Mouse (Mus musculus): ENCODE data around the gene Fam107b.

Gene Fam107b

DNA sequence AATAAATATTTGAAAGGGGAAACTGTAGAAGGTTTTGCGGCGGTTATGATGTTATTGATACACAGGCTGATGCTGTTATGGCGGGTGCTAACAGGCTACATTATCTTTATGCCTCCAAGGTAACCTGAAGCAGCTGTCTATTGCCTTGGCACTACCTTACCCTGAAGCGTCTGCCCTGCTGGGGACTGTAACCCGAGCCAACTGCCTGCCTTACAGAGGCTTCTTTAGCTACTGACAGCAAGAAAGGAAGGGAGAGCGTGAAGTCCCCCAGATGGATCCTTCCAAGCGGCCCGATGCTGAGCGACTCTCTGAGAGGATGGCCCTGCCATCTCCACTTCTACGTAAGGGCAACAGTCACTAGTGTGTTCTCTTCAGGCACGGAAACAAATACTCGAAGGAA, at the start of gene Fam107b:
Gene Fam107b, plus strand, starts transcription at position 303 of the 400 bp plus-strand sequence.
- no peak for DNase-seq (ENCODE audit: low spot score in 2 of 2)

DNA sequence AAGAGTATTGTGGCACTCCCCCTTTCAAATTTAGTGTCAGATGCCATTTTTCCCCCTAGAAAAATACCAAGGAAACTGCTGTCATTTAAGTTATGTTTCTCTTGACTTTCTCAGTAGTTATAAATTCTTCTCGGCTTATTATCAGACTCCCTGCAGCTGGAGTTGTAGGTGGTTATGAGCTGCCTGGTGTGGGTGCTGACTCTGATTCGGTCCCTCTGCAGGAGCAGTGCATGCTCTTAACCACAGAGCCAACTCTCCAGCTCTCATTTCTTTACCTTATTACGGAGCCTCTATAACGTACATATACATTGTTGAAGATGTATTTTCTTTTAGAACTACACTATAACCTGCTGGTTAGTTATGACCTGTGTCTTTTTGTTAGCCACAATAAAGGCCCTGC, 47.7 kb upstream of the Fam107b start:
- no peak for DNase-seq (ENCODE audit: low spot score in 2 of 2)

DNA sequence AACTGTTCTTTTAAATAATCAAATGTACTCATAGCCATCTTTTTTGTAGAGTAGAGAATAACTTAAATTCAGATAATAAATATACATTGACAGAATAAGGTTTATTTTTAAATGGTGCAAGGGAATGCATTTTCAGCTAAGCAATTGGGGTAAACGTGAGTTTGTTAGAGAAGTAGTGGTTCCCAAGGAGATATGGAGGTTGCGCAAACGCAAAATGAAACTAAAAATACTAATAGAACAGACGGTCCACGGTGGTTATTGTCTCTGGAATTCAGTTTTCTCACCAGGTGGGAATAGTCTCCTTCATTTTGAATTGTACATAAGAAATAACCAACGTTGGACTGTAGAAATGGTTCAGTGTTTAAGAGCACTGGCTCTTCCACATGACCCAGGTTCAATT, 44.0 kb upstream of the Fam107b start:
- no peak for DNase-seq (ENCODE audit: low spot score in 2 of 2)

DNA sequence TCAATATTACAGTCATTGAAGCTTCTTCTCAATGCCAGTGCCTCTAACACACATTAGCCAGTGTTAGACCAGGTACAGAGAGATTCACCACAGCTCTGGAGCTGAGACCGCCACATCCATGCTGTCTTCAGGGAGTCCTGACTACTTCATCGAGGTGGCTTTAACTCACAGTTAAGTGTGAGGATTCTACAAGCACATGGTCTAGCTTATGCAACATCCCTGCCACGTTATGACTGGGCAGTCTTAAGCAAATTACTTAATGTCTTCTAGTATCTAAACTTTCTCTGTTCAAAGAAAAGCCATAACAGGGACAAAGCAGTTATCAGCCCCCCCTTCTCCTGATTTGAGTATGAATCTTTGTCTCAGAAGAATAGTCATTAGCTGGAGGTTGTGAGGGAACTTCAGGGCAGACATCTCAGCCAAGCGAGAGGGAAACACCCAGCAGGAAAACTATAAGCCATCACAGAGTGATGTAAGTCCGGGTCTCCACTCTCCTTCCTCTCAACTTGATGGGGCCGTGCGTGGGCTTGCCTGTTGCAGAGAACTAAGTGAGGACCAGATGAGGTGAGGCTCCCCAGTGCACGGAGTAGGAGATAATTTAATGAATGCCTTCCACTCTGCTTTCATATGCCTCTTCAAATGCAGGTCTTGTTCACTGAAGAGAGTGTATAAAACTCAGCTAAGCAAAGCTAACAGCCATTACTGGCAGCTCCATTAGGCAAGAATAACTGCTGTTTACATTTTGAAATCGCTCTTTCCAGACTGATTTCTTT, 28.8 kb upstream of the Fam107b start:
- no peak for DNase-seq (ENCODE audit: low spot score in 2 of 2)

DNA sequence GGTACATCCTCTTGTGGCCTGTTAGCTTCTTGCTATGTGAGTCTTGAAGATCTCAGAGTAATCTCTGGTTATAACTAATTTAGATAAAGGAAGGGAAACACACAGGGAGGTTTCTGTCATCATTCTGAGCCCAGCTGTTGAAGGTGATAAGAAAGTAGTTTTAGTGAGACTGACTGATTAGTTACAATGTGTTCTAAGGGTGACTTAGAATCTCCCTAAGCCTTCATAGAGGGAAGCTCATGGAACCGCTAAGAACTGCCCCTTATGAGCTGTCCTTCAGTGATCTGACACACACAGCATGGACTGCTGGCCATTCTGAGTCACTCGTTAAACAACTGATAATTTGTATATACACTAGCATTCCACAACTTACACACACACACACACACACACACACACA, 24.2 kb upstream of the Fam107b start:
- DNase-seq (ENCODE audit: low spot score in 2 of 2) = no peak

DNA sequence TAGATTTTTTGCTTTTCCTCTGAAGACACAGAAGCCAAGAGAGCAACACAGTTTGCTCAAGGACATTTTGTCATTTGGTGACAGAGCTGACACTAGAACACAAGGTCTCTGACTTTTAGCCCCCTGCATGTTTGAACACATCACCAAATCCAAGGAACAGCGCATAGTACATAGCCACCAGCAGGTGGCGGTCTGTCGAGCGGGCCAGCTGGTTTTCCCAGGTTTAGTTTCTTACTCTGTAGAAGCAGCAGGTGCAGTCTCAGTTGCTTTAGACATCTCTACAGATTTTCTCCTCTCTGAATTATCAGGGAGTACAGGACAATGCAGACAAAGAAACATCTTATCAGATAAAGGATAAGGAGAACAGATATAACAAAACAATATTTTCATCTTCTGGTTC, 23.7 kb upstream of the Fam107b start:
- DNase-seq (ENCODE audit: low spot score in 2 of 2) = peak in 1 of 2 experiments; percentile 34

DNA sequence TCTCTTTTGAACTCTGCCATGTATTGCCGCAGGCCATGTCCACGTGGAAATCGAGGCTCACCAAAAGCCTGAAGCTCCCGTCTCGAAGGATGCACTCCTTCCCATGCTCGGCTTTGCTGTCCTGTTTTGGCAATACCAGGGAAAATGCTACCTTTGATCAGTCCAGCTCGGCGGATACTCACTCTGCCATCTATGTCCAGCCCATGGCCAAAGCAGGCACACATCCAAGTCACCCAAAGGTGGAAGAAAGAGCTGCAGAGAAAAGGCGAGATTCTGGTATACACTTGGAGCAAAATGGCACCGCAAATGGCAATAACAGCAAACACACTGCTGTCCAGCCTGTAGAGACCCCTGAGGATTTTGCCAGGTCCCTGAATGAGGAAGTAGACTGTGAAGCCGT, 318 bp downstream of the Fam107b start:
- DNase-seq (ENCODE audit: low spot score in 2 of 2) = no peak

DNA sequence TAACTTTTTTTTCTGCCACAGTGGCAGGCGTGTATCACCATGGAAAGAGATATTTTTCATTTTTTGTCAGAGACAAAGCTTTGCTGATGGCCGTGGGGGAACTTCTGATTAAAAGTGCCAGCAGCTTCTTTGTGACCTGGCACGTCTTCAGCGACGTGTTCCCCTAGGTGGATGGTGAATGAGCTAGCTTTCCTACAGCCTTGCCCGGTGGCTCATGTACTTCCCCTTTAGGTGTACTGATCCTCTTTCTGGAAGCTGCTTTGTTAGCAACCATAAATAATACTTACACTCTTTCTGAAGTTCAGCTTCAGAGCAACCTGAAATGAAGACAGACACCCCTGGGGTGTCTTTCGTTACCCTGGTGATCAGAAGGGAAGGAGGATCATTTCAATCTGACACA, 3.6 kb downstream of the Fam107b start:
- DNase-seq (ENCODE audit: low spot score in 2 of 2) = no peak

DNA sequence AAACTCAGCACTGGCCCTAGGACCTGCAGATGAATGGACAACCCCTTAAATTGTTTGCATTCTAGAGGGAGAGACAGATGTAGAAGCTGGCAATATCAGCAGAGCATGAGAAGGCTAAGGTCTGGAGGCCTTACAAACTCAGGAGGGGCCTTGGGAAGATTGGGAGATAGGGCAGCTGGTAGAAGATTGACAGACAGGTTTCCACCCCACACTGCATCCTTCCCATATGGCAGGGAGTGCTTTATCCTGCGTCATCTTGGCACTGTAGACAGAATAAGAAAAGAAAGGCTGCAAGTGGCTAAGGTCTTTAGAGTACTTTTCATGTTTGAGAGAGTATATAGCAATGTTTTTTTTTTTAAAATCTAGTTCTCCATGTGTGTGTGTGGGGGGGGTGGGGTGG, 4.9 kb downstream of the Fam107b start:
- no peak for DNase-seq (ENCODE audit: low spot score in 2 of 2)

DNA sequence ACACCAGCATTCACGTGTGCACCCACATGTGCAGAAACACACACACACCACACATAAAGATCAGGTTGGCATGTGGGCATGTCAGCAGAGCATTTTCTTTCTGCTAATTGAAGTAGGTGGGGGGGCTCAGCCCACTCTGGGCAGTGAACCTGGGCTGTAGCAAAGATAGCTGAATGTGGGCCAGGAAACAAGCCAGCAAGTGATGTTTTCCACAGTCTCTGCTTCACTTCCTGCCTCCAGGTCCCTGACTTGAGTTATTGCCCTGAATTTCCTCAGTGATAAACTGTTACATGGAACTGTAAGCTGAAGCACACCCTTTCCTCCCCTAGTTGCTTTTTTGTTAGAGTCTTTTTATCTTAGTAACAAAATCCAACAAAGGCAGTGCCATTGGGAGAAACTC, 6.1 kb downstream of the Fam107b start:
- no peak for DNase-seq (ENCODE audit: low spot score in 2 of 2)

DNA sequence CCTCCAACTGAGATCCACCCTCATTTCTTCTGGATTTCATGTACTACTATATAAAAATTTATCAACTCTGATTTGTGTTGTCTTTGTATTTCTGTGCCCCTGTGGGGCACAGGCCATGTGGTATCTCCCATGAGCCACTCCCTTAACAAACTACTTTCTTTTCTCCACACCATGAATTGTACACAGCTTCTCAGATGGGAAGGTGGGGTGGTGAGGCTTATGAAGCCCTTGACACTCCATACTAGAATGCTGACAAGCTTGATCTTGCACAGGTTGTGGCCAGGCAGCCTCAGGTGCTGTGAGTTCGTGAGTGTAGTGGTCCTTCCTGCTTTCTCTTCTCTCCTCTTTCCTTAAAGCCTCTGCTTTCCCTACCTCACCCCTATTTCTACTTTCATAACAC, 6.9 kb downstream of the Fam107b start:
- no peak for DNase-seq (ENCODE audit: low spot score in 2 of 2)

DNA sequence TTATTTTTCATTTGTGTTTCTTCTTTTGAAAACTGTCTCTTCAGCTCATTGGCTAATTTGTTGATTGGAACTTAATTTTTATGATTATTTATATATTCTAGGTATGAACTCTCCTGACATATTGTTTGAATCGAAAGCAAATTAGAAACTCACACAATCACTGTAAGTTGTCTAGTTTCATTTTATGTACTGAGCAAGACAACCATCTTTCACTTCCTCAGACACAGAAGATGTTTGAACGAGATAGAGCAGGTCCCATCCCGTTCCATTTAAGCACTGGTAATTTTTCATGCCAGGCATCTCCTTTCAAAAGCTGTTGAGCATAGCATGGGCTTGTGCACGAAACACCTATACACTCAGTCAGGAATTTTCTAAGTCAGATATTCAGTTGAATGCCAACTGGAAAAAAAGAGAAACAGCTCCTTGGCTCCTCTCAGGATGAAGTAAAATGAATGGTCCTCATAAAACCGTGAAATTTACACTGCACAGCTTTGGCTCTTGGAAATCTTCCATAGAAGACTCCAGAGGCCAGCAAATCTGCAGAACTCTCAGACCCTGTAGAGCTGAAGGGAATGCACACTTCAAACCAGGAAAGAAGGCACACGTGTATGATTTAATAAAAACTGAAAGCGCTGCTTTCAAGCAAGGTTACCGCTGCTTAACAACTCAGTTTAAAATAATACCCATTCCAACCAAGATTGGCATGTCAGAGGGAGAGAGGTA, 8.1 kb downstream of the Fam107b start:
- no peak for DNase-seq (ENCODE audit: low spot score in 2 of 2)

DNA sequence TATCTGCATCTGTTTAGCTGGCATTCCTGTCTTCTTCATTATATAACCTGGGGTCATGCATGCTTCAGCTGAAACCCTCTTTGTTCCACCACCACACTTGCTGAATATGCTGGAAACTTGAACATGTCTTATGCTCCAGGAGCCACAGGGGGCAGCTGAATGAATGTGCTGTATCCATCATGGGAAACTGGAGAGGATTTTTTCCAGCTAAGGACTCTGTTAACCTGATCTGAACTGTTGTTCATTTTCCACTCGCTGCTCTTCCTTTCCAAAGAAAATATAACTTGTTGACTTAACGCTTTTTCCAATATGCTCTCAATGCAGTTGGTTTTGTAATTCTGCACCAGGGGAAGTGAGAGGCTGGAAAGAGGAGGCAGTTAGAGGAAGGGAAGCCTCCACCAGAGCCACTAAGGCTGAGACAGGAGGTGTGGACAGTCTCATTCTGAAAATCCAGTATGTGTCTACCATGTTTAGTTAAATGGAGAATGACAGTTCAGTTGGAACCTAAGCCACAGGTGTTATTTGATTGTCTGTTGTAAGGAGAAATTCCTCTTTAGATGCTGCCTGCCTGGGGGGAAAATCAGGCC, 9.1 kb downstream of the Fam107b start:
- no peak for DNase-seq (ENCODE audit: low spot score in 2 of 2)

DNA sequence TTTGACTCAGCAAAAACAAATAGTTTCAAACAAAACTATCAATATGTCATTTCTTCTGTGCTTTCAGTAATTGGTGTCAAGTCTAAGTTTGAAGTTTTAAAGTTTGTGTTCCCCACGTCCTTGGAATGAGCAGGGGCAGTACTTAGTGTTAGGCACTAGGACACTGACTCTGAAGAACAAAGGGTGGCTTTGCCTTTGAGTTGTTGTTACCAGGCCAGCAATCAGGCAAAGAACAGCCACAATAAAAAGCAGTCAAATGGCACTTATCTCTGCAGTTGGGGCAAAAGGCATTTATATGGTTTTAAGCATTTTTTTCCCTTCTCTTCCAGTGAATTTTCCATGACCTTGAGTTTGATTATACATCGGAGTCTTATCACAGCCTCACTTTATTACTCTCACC, 12.5 kb downstream of the Fam107b start:
- no peak for DNase-seq (ENCODE audit: low spot score in 2 of 2)

DNA sequence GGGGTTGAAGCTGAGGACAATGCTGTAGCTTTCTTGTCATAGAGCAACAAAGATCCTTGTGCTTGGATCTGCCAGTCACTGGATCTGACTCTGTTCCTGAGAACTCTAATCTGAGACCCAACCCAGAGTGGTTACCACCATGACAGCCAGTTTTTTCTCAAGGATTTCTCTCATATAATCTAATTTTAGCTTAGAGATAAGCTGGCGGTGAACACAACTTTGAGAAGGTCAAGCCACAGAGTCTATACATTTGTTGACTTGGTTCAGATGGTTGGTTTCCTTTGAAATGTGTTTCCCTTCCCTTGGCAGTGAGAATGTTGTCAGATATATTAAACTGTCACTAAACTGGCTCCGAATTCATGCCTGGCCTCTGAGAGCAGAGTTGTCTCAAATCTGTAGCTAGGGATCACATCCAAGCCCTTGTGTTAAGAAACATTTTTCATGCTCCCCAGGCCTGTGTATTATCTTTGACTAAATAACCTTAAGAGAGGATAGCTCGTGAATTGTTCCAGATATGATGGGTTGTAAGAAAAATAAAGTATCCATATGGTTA, 15.0 kb downstream of the Fam107b start:
- no peak for DNase-seq (ENCODE audit: low spot score in 2 of 2)

DNA sequence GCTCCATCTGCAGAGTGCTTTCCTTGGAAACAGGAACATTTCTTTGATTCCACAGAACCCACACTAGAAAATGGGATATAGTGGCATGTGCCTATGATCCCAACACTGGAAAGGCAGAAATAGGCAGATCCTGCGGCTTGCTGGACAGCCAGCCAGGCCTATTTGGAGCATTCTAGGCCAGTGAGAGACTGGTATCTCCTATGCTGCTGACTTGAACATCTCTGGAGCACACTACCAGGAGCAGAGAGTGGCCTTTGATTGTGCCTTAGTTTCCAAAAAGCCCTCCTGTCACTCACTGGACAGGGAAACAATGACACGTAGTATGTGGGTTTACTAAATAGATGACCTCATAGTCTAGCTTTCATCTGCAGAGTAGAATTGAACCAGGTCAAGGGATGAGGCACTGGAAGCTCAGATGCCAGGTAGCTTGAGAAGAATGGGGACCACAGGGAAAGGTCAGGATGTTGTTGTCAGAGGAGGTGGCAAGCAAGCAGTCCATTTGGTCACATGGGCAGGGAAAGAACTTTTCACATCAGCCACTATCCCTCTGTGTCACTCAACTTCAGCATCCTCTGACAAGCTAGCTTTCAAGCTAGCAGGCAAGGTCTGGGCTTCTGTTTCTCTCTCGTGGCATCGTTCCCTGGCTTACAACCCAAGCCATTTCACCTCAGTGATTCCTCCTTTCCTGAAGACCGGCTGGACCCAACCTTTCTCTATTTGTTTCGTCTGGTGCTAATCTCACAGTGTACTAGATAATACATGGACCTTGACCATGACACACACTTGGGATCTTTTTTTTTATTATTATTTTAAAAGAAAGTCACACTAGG, 20.0 kb downstream of the Fam107b start:
- no peak for DNase-seq (ENCODE audit: low spot score in 2 of 2)

DNA sequence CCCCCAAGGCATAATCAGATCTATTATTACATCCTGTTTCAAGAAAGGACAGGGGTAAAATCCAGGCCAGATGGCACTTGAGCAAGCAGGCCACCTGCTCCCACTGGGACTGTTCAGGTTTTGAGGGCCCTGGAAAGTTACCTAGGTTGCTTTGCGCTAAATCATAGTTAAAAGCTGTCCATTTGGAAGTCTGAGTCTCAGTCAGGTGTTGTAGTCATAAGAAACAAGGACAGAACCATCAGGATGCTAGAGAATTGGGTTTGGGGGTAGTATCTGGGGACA, 20.6 kb downstream of the Fam107b start:
- no peak for DNase-seq (ENCODE audit: low spot score in 2 of 2)

DNA sequence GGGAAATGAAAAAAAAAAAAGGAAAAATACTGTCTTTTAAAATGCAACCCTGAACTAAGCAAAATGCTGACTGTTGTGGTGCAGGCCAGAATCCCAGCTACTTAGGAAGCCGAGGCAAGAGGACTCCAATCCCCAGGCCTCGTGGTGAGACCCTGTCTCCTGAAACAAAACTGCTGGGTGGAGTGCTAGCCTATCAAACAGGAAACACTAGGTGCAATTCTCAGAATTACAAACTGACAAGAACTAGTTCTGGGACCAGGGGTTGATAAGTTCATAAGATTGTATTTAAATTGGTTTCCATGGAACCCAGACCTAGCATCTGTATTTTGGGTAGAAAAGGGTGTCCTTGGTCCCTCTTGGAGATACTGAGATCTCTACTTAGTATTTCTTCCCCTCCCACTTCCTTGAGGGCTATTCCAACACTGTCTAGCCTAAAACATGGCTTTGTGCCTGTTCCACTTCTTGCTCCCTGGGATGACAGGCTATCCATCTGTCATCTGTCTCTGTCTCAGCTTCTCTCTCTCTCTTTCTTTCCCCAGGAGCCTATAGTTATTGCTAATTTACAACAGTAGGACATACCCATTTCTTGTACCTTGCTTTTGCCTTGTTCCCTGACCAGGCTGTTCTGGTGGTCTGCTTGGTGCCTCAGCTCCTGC, 24.5 kb downstream of the Fam107b start:
- no peak for DNase-seq (ENCODE audit: low spot score in 2 of 2)

DNA sequence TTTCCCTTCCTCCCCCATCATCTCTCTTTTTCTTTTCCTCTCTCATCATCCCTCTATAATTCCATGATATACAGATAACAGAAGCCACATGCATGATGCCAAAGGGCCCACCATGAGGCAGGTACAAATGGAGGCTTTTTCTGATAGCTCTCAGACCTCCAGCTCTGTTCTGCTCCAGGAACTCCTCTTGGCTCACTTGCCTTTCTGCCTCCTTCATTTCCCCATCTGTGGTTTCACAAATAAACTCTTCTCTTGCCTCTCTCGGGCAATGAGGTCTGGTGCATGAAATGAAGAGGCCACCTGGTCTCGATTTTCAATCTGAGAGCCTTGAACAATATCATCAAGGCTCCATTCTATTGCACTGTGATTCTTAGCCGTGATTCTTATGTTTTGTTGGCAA, 30.1 kb downstream of the Fam107b start:
- DNase-seq (ENCODE audit: low spot score in 2 of 2) = no peak

DNA sequence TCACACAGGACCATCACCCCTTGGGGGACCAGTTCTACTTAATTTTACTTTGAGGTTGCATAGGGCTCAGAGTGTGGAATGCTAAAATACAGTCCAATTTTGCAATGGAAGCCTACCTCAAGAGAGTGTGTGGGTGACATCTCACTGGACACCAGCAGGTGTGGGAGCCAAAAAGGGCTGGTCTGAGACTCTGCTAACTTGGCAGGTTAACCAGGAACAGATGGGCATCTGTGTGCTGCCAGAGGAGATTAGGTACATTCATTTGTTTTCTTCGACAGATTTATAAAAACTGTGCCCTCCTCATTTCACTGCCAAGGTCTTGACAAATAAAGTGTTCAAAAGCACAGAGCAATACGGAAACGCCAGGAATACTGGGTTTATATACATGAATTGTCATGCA, 32.3 kb downstream of the Fam107b start:
- no peak for DNase-seq (ENCODE audit: low spot score in 2 of 2)

DNA sequence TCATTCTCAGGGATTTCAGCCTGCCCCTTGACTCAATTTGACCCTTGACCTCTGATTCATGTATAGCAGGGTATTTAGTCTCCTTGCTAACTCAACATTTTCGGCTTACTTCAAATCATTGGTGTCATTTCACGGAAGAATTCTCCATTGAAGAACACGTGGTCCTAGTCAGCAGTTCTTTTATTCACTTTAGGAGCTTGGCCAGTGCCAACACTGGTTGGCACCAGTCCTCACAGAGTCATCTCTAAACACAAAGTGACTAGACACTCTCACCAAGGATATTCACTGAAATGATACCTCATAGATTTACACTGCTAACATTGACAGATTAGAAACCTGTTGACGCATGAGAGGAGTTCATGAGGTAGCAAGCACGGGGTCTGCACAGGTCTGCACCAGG, 32.9 kb downstream of the Fam107b start:
- DNase-seq (ENCODE audit: low spot score in 2 of 2) = no peak

Measured in left cerebral cortex, adult 9 months (tissue).